Mouse (Mus musculus) hindbrain, embryonic 12.5 days (tissue): ENCODE measurements at regions not wholly inside any gene's neighbourhood (a gene's known extent, or its start where the extent isn't known, plus 50 kb on each side); places are given as distances from the start of the nearest gene placed in this dataset.

Experiments used
- ATAC-seq: fragments of 200-750 bp; cut with Nextera tagmentation; 2 replicates; pipeline ENCODE4 v1.8.0; 2017; ENCODE audit warnings: moderate TSS enrichment; ENCODE audit not compliant: low FRiP score
- H3K27ac ChIP-seq: fragments of 300-500 bp; sonication (generic); 2 replicates; pipeline ENCODE4 v1.5.1; 2016; ENCODE audit warnings: mild to moderate bottlenecking
- H3K27me3 ChIP-seq: fragments of 300-500 bp; sonication (generic); 2 replicates; pipeline ENCODE4 v1.6.1; 2016; ENCODE audit warnings: mild to moderate bottlenecking
- H3K36me3 ChIP-seq: fragments of 300-500 bp; sonication (generic); 2 replicates; pipeline ENCODE4 v1.6.1; 2016; ENCODE audit warnings: mild to moderate bottlenecking
- H3K4me1 ChIP-seq: fragments of 300-500 bp; sonication (generic); 2 replicates; pipeline ENCODE4 v1.6.1; 2016
- H3K4me2 ChIP-seq: fragments of 300-500 bp; sonication (generic); replicated peaks from 2 replicates; pipeline ENCODE4 v1.6.1; 2016; ENCODE audit warnings: mild to moderate bottlenecking
- H3K4me3 ChIP-seq: fragments of 300-500 bp; sonication (generic); 2 replicates; pipeline ENCODE4 v1.5.1; 2016; ENCODE audit warnings: mild to moderate bottlenecking
- H3K9ac ChIP-seq: fragments of 300-500 bp; sonication (generic); 2 replicates; pipeline ENCODE4 v1.6.1; 2016; ENCODE audit warnings: mild to moderate bottlenecking, moderate library complexity
- H3K9me3 ChIP-seq: fragments of 300-500 bp; sonication (generic); replicated peaks from 2 replicates; pipeline ENCODE4 v1.6.1; 2016; ENCODE audit warnings: mild to moderate bottlenecking
- WGBS: fragments of 180-500 bp; shearing (Covaris S2); methylation state at CpG from one replicate; pipeline ENCODE4 v1.1.7; 2016; 5-methylcytosine and 5-hydroxymethylcytosine counted together

GRCm38 (mm10) chr11:32136066-32136465 lies 64.0 kb downstream of the Il9r start:
- H3K27ac ChIP-seq: no peak overlapping the region
- ATAC-seq: no peak
- no peaks in the 10 kb centered on the region for H3K27me3 ChIP-seq
- H3K4me3 ChIP-seq: no peak overlapping the region
- H3K9me3 ChIP-seq: no peaks in the 10 kb centered on the region
- no peaks in the 10 kb centered on the region for H3K36me3 ChIP-seq
- WGBS: 63% methylated on average over 5 of the region's 5 CpGs
- no peak overlapping the region for H3K9ac ChIP-seq
- no peak overlapping the region for H3K4me2 ChIP-seq
- H3K4me1 ChIP-seq: peaks cover 22% of the 10 kb centered on the region

DNA sequence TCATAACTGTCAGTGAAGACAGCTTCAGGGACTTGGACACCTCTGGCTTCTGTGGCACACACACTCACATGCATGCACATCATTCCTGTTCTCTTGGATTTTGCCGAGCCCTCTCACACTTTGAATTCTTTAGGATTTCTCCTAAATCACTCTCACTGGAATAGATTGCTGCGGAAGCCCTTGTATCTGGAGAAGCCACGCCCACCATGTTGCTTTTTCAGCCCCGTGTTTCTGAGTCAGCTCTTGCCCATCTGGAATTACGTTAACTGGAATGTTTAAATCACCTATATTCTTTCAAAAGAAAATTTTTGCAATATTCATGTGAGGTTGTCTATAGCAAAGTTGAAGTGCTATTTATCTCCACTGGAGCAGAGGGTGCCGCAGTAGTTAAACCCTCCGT lies 66.1 kb downstream of the Il9r start:
- H3K4me3 ChIP-seq: no peak overlapping the region
- H3K27ac ChIP-seq: no peak overlapping the region
- H3K9ac ChIP-seq: no peak overlapping the region
- 85% methylated on average over 7 of the region's 7 CpGs for WGBS
- no peak overlapping the region for H3K4me2 ChIP-seq
- no peaks in the 10 kb centered on the region for H3K36me3 ChIP-seq
- ATAC-seq: no peak
- H3K27me3 ChIP-seq: no peaks in the 10 kb centered on the region
- no peaks in the 10 kb centered on the region for H3K9me3 ChIP-seq
- peaks cover 14% of the 10 kb centered on the region for H3K4me1 ChIP-seq

DNA sequence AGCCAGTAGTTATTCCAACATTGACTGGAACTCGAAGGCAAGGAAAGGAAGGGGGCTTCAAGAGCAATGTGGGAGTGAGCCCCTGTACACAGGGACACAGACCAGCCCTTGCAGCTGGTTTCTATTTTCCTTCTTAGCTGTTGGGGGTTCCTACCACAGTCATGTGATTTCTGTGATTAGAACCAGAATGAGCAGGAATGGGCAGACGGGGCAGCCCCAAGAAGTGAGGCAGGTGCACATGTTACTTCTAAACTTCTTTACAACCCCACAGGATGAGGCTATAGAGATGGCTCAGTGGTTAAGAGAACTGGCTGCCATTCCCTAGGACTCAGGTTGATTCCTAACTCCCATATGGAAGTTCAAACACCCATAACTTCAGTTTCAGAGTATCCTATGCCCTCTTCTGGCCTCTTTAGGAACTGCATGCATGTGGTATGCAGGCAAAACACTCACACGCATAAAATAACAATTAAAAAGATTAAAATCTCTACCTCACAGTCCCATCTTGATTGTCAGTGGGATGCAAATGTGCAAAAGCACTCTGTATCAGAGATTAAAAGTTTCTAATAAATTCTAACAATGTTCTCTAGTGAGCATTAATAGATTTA lies 68.0 kb downstream of the Il9r start:
- H3K4me3 ChIP-seq: no peak overlapping the region
- H3K9me3 ChIP-seq: no peaks in the 10 kb centered on the region
- H3K36me3 ChIP-seq: no peaks in the 10 kb centered on the region
- H3K9ac ChIP-seq: no peak overlapping the region
- no peak overlapping the region for H3K27ac ChIP-seq
- no peaks in the 10 kb centered on the region for H3K27me3 ChIP-seq
- H3K4me1 ChIP-seq: no peaks in the 10 kb centered on the region
- no peak for ATAC-seq
- H3K4me2 ChIP-seq: no peak overlapping the region
- WGBS: 71% methylated on average over 3 of the region's 3 CpGs

- Histone ChIP-seq H3K9me3 (no peaks in the 10 kb centered on the region), H3K4me2 (no peak overlapping the region), H3K27me3 (no peaks in the 10 kb centered on the region), H3K4me3 (no peak overlapping the region), H3K36me3 (no peaks in the 10 kb centered on the region), H3K9ac (no peak overlapping the region), H3K27ac (no peak overlapping the region), H3K4me1 (no peaks in the 10 kb centered on the region)
- no peak for ATAC-seq
- 54% methylated on average over 7 of the region's 7 CpGs for WGBS
Measured at GRCm38 (mm10) chr11:32128551-32128950, 71.5 kb downstream of the Il9r start.

DNA sequence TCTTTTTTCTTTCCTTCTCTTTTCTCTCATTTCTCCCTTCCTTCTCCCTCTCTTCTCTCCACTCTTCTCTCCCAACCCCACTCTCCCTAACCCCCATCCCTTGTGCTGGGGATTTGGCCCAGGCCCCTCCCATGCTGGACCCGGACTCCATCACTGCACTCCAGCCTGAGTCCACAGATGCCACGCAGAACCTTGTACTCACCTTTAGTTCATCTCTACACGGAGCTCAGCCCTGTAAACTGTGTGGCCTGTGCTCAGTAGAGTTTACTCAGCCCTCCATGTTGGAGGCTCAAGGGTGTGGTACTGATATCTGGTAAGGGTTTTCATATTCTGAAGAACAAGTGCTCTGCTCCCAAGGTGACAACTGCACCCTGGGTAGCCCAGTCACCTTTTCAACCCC lies 72.1 kb downstream of the Il9r start:
- 72% methylated on average over 3 of the region's 3 CpGs for WGBS
- Histone ChIP-seq H3K9me3 (no peaks in the 10 kb centered on the region), H3K27ac (no peak overlapping the region), H3K36me3 (no peaks in the 10 kb centered on the region), H3K27me3 (no peaks in the 10 kb centered on the region), H3K4me3 (no peak overlapping the region), H3K4me2 (no peak overlapping the region), H3K4me1 (no peaks in the 10 kb centered on the region), H3K9ac (no peak overlapping the region)
- no peak for ATAC-seq

- ATAC-seq: no peak
- Histone ChIP-seq H3K27me3 (no peaks in the 10 kb centered on the region), H3K4me2 (no peak overlapping the region), H3K9ac (no peak overlapping the region), H3K27ac (peak overlapping the region; percentile 53), H3K4me3 (no peak overlapping the region), H3K4me1 (no peaks in the 10 kb centered on the region), H3K36me3 (no peaks in the 10 kb centered on the region), H3K9me3 (no peaks in the 10 kb centered on the region)
- 76% methylated on average over 7 of the region's 7 CpGs for WGBS
Measured at GRCm38 (mm10) chr11:32127401-32127817, 72.7 kb downstream of the Il9r start.

- peak overlapping the region; percentile 53 for H3K27ac ChIP-seq
- no peak for ATAC-seq
- H3K4me3 ChIP-seq: no peak overlapping the region
- H3K27me3 ChIP-seq: no peaks in the 10 kb centered on the region
- H3K9me3 ChIP-seq: no peaks in the 10 kb centered on the region
- H3K9ac ChIP-seq: no peak overlapping the region
- H3K4me1 ChIP-seq: no peaks in the 10 kb centered on the region
- H3K4me2 ChIP-seq: no peak overlapping the region
- 93% methylated on average over 1 of the region's 1 CpGs for WGBS
- H3K36me3 ChIP-seq: no peaks in the 10 kb centered on the region
Measured at GRCm38 (mm10) chr11:32126786-32127185, 73.3 kb downstream of the Il9r start.

DNA sequence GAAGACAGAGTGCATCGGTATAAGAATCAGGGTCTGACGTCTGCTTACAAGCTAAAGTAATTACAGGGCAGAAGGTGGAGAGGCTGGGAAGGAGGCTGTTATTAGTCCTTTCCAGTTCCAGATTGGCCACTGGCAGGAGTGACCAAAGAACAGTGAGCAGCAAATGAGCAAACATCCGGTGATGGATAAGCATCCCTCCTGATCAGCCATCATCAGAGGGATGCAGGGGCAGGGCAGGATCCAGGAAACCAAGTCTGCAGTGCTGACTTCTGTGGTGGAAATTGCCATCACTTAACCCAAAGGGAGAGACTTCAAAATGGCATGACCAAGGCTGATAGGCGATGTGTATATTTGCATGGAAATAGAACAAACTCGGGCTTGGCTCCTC lies 73.8 kb downstream of the Il9r start:
- Histone ChIP-seq H3K9me3 (no peaks in the 10 kb centered on the region), H3K4me3 (no peak overlapping the region), H3K27me3 (no peaks in the 10 kb centered on the region), H3K36me3 (no peaks in the 10 kb centered on the region), H3K4me1 (no peaks in the 10 kb centered on the region), H3K27ac (no peak overlapping the region), H3K4me2 (no peak overlapping the region), H3K9ac (no peak overlapping the region)
- ATAC-seq: no peak
- WGBS: 68% methylated on average over 5 of the region's 5 CpGs

DNA sequence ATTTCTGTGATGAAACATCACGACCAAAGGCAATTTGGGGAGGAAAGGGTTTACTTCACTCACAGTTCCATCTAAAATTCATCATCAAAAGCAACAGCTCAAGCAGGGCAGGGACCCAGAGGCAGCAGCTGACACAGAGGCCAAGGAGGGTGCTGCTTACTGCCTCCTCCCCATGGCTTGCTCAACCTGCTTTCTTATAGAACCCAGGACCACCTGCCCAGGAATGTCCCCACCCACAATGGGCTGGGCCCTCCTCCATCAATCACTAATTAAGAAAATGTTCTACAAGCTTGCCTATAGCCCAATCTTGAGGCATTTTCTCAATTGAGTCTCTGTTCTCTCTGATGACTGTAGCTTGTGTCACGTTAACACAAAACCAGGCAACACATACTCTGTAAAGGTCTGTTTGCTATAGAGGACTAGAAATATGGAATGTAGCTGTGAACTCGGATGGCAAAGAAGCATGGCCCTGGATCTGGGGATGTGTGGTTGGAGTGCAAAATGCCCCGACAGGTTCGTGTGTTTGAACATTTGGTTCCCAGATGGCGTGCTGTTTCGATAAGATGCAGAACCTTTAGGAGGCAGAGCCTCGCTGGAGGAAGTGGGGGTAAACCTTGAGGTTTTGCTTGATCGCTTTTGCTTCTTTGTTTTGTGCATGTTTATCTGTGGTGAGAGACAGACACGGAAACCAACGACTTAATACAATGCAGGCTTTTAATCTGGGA lies 74.3 kb downstream of the Il9r start:
- Histone ChIP-seq H3K27me3 (no peaks in the 10 kb centered on the region), H3K9ac (no peak overlapping the region), H3K4me2 (no peak overlapping the region), H3K36me3 (no peaks in the 10 kb centered on the region), H3K27ac (no peak overlapping the region), H3K4me3 (no peak overlapping the region), H3K4me1 (no peaks in the 10 kb centered on the region), H3K9me3 (no peaks in the 10 kb centered on the region)
- no peak for ATAC-seq
- WGBS: 58% methylated on average over 11 of the region's 11 CpGs

GRCm38 (mm10) chr11:32120596-32120995 lies 79.5 kb downstream of the Il9r start:
- Histone ChIP-seq H3K4me2 (no peak overlapping the region), H3K27me3 (no peaks in the 10 kb centered on the region), H3K9ac (no peak overlapping the region), H3K36me3 (no peaks in the 10 kb centered on the region), H3K4me3 (no peak overlapping the region), H3K4me1 (peaks cover 15% of the 10 kb centered on the region), H3K27ac (no peak overlapping the region), H3K9me3 (no peaks in the 10 kb centered on the region)
- 83% methylated on average over 3 of the region's 3 CpGs for WGBS
- ATAC-seq: no peak

GRCm38 (mm10) chr11:32118844-32119629 lies 81.0 kb downstream of the Il9r start:
- H3K9me3 ChIP-seq: no peaks in the 10 kb centered on the region
- H3K4me2 ChIP-seq: no peak overlapping the region
- H3K9ac ChIP-seq: no peak overlapping the region; the same call in 1 of the 2 replicates
- no peak overlapping the region for H3K4me3 ChIP-seq
- peaks cover 15% of the 10 kb centered on the region for H3K4me1 ChIP-seq
- peak; percentile 90 for ATAC-seq
- 23% methylated on average over 14 of the region's 14 CpGs for WGBS
- H3K27me3 ChIP-seq: no peaks in the 10 kb centered on the region
- H3K27ac ChIP-seq: peak overlapping the region; percentile 64
- H3K36me3 ChIP-seq: no peaks in the 10 kb centered on the region

DNA sequence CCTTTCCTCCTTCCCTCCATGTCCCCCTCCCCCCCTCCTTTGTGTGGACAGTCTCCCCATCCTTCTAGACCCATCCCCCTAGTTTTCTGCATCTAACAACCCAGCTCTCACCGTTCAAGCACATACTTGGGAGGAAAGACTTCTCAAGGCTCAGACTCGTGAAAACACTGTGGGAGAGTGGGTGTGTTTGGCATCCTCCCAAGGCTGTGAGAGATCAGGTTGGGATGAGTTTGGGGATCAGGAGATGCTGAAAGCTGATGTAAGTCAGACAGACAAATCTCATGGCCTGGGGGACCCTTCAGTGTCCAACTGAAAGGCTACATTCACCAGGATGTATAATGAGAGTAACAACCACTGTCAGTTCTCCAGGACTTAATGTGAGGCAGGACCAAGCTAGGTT lies 82.1 kb downstream of the Il9r start:
- no peak overlapping the region for H3K4me2 ChIP-seq
- no peak overlapping the region for H3K9ac ChIP-seq
- no peak overlapping the region for H3K27ac ChIP-seq
- H3K36me3 ChIP-seq: no peaks in the 10 kb centered on the region
- H3K4me3 ChIP-seq: no peak overlapping the region
- H3K4me1 ChIP-seq: peaks cover 24% of the 10 kb centered on the region
- ATAC-seq: no peak
- no peaks in the 10 kb centered on the region for H3K9me3 ChIP-seq
- no peaks in the 10 kb centered on the region for H3K27me3 ChIP-seq
- WGBS: 59% methylated on average over 2 of the region's 2 CpGs
